Mouse (Mus musculus): ENCODE measurements around the gene Cope. TPM values are rescaled to one million over a fixed set of nuclear protein-coding genes. Genes with fewer than 3 reads are reported as not detected.
A peak's percentile ranks its signal among the peaks of the same experiment; 100 is the strongest.

Cope gene
- polyA plus RNA-seq, 1 experiment from 2014 or later, result 366 TPM

DNA sequence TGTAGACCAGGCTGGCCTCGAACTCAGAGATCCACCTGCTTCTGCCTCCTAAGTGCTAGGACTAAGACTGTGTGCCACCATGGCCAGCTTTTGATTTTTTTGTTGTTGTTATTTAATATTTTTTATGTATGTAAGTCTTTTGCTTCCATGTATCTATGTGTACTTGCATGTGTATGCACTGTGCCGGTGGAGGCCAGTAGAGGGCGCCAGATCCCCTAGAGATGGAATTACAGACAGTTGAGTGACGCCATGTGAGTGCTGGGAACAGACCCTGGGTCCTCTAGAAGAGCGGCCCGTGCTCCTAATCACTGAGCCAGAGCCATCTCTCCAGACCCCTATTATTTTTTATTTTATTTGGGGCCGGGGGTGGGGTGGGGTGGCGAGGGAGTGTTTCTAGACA, 15.6 kb upstream of the Cope start:
- 89% methylated on average over 8 of the region's 8 CpGs for WGBS

DNA sequence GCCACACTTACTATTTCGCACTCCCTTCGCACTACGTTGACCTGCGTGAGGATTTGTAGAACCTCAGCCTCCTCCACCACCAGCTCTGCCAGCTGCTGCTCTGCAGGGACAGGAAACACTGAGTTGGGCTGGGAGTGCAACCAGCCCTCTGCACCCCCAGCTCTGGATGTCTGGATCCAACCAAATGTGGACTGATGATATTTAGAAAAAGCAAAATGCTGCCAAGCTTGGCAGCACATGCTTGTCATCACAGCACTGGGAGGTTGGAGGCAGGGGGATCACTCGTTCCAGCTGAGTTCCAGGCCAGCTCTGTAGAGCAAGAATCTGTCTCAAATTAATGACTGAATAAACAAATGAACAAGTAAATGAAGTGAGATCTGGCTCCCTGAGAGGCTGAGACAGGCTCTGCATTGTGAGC, 8.3 kb upstream of the Cope start:
- no peaks in the 10 kb centered on the region for H3K4me1 ChIP-seq (replicated peaks; ENCODE audit: control insufficient read depth, insufficient read depth)
- ATAC-seq (ENCODE audit: low FRiP score, low TSS enrichment) (peak; percentile 5; the same call in 1 of the 2 replicates), DNase-seq (ENCODE audit: low spot score) (no peak)
- H3K9me3 ChIP-seq (ENCODE audit: control insufficient read depth, low read length), result no peaks in the 10 kb centered on the region
- peaks cover 41% of the 10 kb centered on the region for H3K36me3 ChIP-seq (ENCODE audit: control insufficient read depth, insufficient read depth, low read length)
- no peak overlapping the region for H3K4me2 ChIP-seq (replicated peaks; ENCODE audit: low read depth)
- TF ChIP-seq CTCF (IDR thresholded peaks at IDR 0.05; ENCODE audit: low read depth), result no peak
- TF ChIP-seq EP300 (optimal IDR thresholded peaks at IDR 0.05), result no peak
- H3K27me3 ChIP-seq (ENCODE audit: control insufficient read depth, insufficient read depth, low read length), result no peaks in the 10 kb centered on the region
- H3K9ac ChIP-seq (ENCODE audit: low read length), result no peak overlapping the region
- no peak overlapping the region for H3K4me3 ChIP-seq (ENCODE audit: low read depth, low read length)
- H3K27ac ChIP-seq (replicated peaks), result peak overlapping the region; percentile 49
- 23% methylated on average over 5 of the region's 5 CpGs for WGBS

More for the DNA sequence above, 15.6 kb upstream of the Cope start:
- H3K4me3 ChIP-seq (ENCODE audit: low read depth, low read length), result no peak overlapping the region
- H3K9ac ChIP-seq (ENCODE audit: low read length), result no peak overlapping the region
- H3K4me1 ChIP-seq (replicated peaks; ENCODE audit: control insufficient read depth, insufficient read depth), result no peaks in the 10 kb centered on the region
- no peaks in the 10 kb centered on the region for H3K27me3 ChIP-seq (ENCODE audit: control insufficient read depth, insufficient read depth, low read length)
- TF ChIP-seq EP300 (optimal IDR thresholded peaks at IDR 0.05) (no peak), CTCF (IDR thresholded peaks at IDR 0.05; ENCODE audit: low read depth) (peak; percentile 51)
- H3K9me3 ChIP-seq (ENCODE audit: control insufficient read depth, low read length), result no peaks in the 10 kb centered on the region
- ATAC-seq (ENCODE audit: low FRiP score, low TSS enrichment) (no peak), DNase-seq (ENCODE audit: low spot score) (no peak)
- H3K36me3 ChIP-seq (ENCODE audit: control insufficient read depth, insufficient read depth, low read length), result peaks cover 6% of the 10 kb centered on the region
- H3K4me2 ChIP-seq (replicated peaks; ENCODE audit: low read depth), result no peak overlapping the region
- H3K27ac ChIP-seq (replicated peaks), result no peak overlapping the region

DNA sequence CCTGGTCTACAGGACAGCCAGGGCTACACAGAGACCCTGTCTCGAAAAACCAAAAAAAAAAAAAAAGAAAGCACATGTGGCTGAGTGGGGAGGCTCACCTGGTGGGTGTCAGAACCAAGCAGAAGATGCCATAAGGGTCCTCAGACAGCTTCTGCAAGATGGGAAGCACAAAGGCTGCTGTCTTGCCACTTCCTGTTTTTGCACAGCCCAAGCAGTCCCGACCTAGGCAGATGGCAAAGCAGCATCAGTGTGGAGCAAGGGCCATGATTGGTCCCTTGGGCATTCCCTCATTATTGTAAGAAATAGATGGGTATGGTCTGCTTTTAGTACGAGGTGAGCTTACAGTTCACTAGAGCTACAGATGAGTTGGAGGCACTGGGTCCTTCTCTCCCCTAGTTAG, 1.4 kb upstream of the Cope start:
- Histone ChIP-seq H3K27ac (replicated peaks) (no peak overlapping the region), H3K4me1 (replicated peaks; ENCODE audit: control insufficient read depth, insufficient read depth) (peaks cover 6% of the 10 kb centered on the region; the same call in 1 of the 2 replicates), H3K36me3 (ENCODE audit: control insufficient read depth, insufficient read depth, low read length) (peaks cover 18% of the 10 kb centered on the region), H3K27me3 (ENCODE audit: control insufficient read depth, insufficient read depth, low read length) (no peaks in the 10 kb centered on the region), H3K9ac (ENCODE audit: low read length) (no peak overlapping the region), H3K9me3 (ENCODE audit: control insufficient read depth, low read length) (no peaks in the 10 kb centered on the region), H3K4me2 (replicated peaks; ENCODE audit: low read depth) (no peak overlapping the region), H3K4me3 (ENCODE audit: low read depth, low read length) (no peak overlapping the region)
- 86% methylated on average over 3 of the region's 3 CpGs for WGBS
- ATAC-seq (ENCODE audit: low FRiP score, low TSS enrichment), result no peak
- no peak for DNase-seq (ENCODE audit: low spot score)
- TF ChIP-seq CTCF (IDR thresholded peaks at IDR 0.05; ENCODE audit: low read depth) (no peak), EP300 (optimal IDR thresholded peaks at IDR 0.05) (no peak)

DNA sequence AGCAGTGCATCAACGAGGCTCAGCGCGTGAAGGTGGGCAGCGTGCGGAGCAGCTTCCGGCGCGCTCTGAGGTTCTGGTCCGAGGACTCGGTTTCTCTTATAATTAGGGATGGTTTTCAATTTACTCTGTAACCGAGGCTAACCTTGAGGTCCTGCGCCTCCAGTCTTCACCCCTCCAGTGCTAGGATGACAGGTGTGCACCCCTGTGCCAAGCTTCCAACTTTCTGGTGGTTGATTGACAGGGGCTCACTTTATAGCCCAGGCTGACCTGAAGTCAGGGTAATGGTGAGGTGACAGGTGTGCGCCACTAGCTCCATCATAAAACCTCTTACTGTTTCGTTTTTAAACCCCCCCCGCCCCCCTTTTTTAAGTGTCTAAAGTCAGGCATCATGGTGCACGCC, 583 bp downstream of the Cope start:
- no peak for DNase-seq (ENCODE audit: low spot score)
- 4% methylated on average over 16 of the region's 16 CpGs for WGBS
- Histone ChIP-seq H3K4me2 (replicated peaks; ENCODE audit: low read depth) (peak overlapping the region; percentile 80), H3K27me3 (ENCODE audit: control insufficient read depth, insufficient read depth, low read length) (no peaks in the 10 kb centered on the region), H3K36me3 (ENCODE audit: control insufficient read depth, insufficient read depth, low read length) (peaks cover 7% of the 10 kb centered on the region), H3K4me3 (ENCODE audit: low read depth, low read length) (peak overlapping the region; percentile 52), H3K27ac (replicated peaks) (peak overlapping the region; percentile 8), H3K9me3 (ENCODE audit: control insufficient read depth, low read length) (no peaks in the 10 kb centered on the region), H3K4me1 (replicated peaks; ENCODE audit: control insufficient read depth, insufficient read depth) (peaks cover 6% of the 10 kb centered on the region; the same call in 1 of the 2 replicates), H3K9ac (ENCODE audit: low read length) (peak overlapping the region; percentile 70)
- TF ChIP-seq CTCF (IDR thresholded peaks at IDR 0.05; ENCODE audit: low read depth) (no peak), EP300 (optimal IDR thresholded peaks at IDR 0.05) (no peak)
- ATAC-seq (ENCODE audit: low FRiP score, low TSS enrichment), result peak; percentile 54

DNA sequence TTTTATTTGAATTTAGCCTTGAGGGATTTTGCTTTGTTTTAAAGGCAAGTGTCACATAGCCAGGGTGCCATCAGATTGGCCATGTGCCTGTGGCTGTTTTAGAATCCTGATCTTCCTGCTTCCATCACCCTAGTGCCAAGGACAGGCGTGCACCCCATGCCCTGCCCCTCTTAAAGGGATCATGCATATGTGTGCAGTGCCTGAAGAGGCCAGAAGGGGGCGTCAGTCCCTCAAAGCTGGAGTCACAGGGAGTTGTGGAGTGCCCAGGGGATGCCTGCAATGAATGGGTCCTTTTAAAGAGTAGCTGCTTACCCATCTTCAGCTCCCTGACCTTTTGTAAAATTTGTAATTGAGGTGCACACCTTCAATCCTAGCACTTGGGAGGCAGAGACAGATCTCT, 7.0 kb downstream of the Cope start:
- WGBS, result 34% methylated on average over 2 of the region's 2 CpGs
- no peak overlapping the region for H3K4me3 ChIP-seq (ENCODE audit: low read depth, low read length)
- no peaks in the 10 kb centered on the region for H3K9me3 ChIP-seq (ENCODE audit: control insufficient read depth, low read length)
- TF ChIP-seq EP300 (optimal IDR thresholded peaks at IDR 0.05), result no peak
- TF ChIP-seq CTCF (IDR thresholded peaks at IDR 0.05; ENCODE audit: low read depth), result peak; percentile 73
- no peak overlapping the region for H3K9ac ChIP-seq (ENCODE audit: low read length)
- H3K27ac ChIP-seq (replicated peaks), result no peak overlapping the region
- no peak for DNase-seq (ENCODE audit: low spot score)
- H3K36me3 ChIP-seq (ENCODE audit: control insufficient read depth, insufficient read depth, low read length), result peaks cover 30% of the 10 kb centered on the region
- H3K27me3 ChIP-seq (ENCODE audit: control insufficient read depth, insufficient read depth, low read length), result no peaks in the 10 kb centered on the region
- ATAC-seq (ENCODE audit: low FRiP score, low TSS enrichment), result no peak
- no peaks in the 10 kb centered on the region for H3K4me1 ChIP-seq (replicated peaks; ENCODE audit: control insufficient read depth, insufficient read depth)
- H3K4me2 ChIP-seq (replicated peaks; ENCODE audit: low read depth), result no peak overlapping the region

DNA sequence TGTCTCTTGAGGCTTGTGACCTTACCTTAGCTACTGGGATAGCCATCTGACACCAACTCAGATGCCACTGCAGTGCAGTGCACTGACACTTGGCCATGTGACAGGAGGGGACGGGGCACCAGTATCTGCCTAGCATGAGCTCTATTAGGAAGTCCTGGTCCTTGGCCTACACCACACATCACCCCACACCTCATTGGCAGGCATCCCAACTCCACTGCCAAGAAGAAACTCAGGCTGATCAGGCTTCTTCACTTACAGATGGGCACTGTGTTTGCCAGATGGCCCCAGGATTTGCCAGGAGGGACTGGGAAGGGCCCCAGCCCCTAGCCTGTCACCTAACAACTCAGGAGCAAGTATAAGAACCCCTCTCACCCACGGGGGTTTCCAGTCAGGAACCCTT, 11.1 kb downstream of the Cope start:
- no peaks in the 10 kb centered on the region for H3K27me3 ChIP-seq (ENCODE audit: control insufficient read depth, insufficient read depth, low read length)
- H3K4me1 ChIP-seq (replicated peaks; ENCODE audit: control insufficient read depth, insufficient read depth), result no peaks in the 10 kb centered on the region
- TF ChIP-seq CTCF (IDR thresholded peaks at IDR 0.05; ENCODE audit: low read depth) (no peak), EP300 (optimal IDR thresholded peaks at IDR 0.05) (no peak)
- no peak for DNase-seq (ENCODE audit: low spot score)
- H3K36me3 ChIP-seq (ENCODE audit: control insufficient read depth, insufficient read depth, low read length), result peaks cover 20% of the 10 kb centered on the region
- no peaks in the 10 kb centered on the region for H3K9me3 ChIP-seq (ENCODE audit: control insufficient read depth, low read length)
- H3K27ac ChIP-seq (replicated peaks), result no peak overlapping the region
- ATAC-seq (ENCODE audit: low FRiP score, low TSS enrichment), result no peak
- no peak overlapping the region for H3K9ac ChIP-seq (ENCODE audit: low read length)
- WGBS, result 87% methylated on average over 2 of the region's 2 CpGs
- H3K4me2 ChIP-seq (replicated peaks; ENCODE audit: low read depth), result no peak overlapping the region
- H3K4me3 ChIP-seq (ENCODE audit: low read depth, low read length), result no peak overlapping the region
